Mouse (Mus musculus) heart, embryonic 10.5 days (tissue): ENCODE results near the gene Ric1. TPM values are rescaled to one million over a fixed set of nuclear protein-coding genes. Genes with fewer than 3 reads are reported as not detected.

Experiments
- DNase-seq: peaks from one replicate; pipeline ENCODE4 v3.0.0-alpha.2; 2017; ENCODE audit warnings: low spot score
- H3K27ac ChIP-seq: fragments of 300-500 bp; sonication (generic); 2 replicates; pipeline ENCODE4 v1.5.1; 2016; ENCODE audit warnings: mild to moderate bottlenecking
- H3K27me3 ChIP-seq: fragments of 300-500 bp; sonication (generic); 2 replicates; pipeline ENCODE4 v1.6.1; 2016; ENCODE audit warnings: mild to moderate bottlenecking; ENCODE audit not compliant: poor library complexity, insufficient read depth, severe bottlenecking
- H3K36me3 ChIP-seq: fragments of 300-500 bp; sonication (generic); 2 replicates; pipeline ENCODE4 v1.6.1; 2016; ENCODE audit warnings: mild to moderate bottlenecking, moderate library complexity
- H3K4me1 ChIP-seq: fragments of 300-500 bp; sonication (generic); 2 replicates; pipeline ENCODE4 v1.6.1; 2016; ENCODE audit warnings: mild to moderate bottlenecking
- H3K4me3 ChIP-seq: fragments of 300-500 bp; sonication (generic); 2 replicates; pipeline ENCODE4 v1.5.1; 2016; ENCODE audit warnings: mild to moderate bottlenecking, moderate library complexity
- H3K9me3 ChIP-seq: fragments of 300-500 bp; sonication (generic); 2 replicates; pipeline ENCODE4 v1.6.1; 2016; ENCODE audit warnings: mild to moderate bottlenecking, moderate library complexity
- WGBS: fragments of 180-500 bp; shearing (Covaris S2); methylation state at CpG from one replicate; pipeline ENCODE4 v1.1.7; 2016; 5-methylcytosine and 5-hydroxymethylcytosine counted together
- polyA plus RNA-seq: library from polyadenylated mRNA; unstranded; fragments of >200 nt; fragmentation: Nextera tagmentation; extraction: Ambion mirVana; gene quantifications from 2 replicates; pipeline ENCODE4 v1.2.1, GENCODE M21; 2016

Gene Ric1
- polyA plus RNA-seq, 1 experiment from 2014 or later: 8.9 TPM

DNA sequence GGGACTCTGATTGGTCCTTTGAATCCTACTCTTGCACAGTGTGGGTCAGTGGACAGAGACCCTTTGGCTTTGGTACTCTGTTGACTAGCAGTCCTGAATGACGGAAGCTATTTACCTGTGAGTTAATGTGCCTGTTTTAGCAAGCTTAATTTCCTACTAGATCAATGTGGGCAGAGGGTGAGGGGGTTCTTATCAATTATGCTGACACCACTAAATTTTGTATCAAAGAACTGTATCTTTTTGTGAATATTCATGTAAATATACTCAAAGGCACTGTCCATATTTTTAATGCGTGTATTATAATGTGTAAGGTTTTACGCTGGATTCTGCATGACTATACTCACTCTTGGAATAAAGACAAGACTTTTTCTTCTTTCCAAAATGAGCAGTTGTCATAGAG, 82.6 kb downstream of the Ric1 start:
- no peak overlapping the region for H3K27ac ChIP-seq
- DNase-seq: no peak
- H3K4me3 ChIP-seq: no peak overlapping the region
- H3K9me3 ChIP-seq: no peaks in the 10 kb centered on the region
- H3K4me1 ChIP-seq: no peaks in the 10 kb centered on the region
- WGBS: 93% methylated on average over 3 of the region's 3 CpGs
- peaks cover 38% of the 10 kb centered on the region for H3K36me3 ChIP-seq
- H3K27me3 ChIP-seq: peaks cover 50% of the 10 kb centered on the region

- no peak overlapping the region for H3K27ac ChIP-seq
- H3K36me3 ChIP-seq: peaks cover 29% of the 10 kb centered on the region
- peaks cover 50% of the 10 kb centered on the region for H3K27me3 ChIP-seq
- no peak overlapping the region for H3K4me3 ChIP-seq
- 80% methylated on average over 4 of the region's 4 CpGs for WGBS
- H3K4me1 ChIP-seq: 0 out of 2 replicates have a peak, but pooled peaks cover 7% of the 10 kb centered on the region
- DNase-seq: no peak
- no peaks in the 10 kb centered on the region for H3K9me3 ChIP-seq
Observed at GRCm38 (mm10) chr19:29607521-29607920, 85.4 kb downstream of the Ric1 start.

- WGBS: 65% methylated on average over 4 of the region's 4 CpGs
- no peak for DNase-seq
- Histone ChIP-seq H3K27ac (no peak overlapping the region), H3K4me3 (no peak overlapping the region), H3K9me3 (no peaks in the 10 kb centered on the region), H3K27me3 (peaks cover 50% of the 10 kb centered on the region), H3K36me3 (peaks cover 25% of the 10 kb centered on the region), H3K4me1 (0 out of 2 replicates have a peak, but pooled peaks cover 7% of the 10 kb centered on the region)
Observed at GRCm38 (mm10) chr19:29608212-29608611, 86.1 kb downstream of the Ric1 start.

- Histone ChIP-seq H3K36me3 (peaks cover 14% of the 10 kb centered on the region), H3K27me3 (peaks cover 60% of the 10 kb centered on the region), H3K27ac (no peak overlapping the region), H3K4me1 (0 out of 2 replicates have a peak, but pooled peaks cover 7% of the 10 kb centered on the region), H3K4me3 (no peak overlapping the region), H3K9me3 (no peaks in the 10 kb centered on the region)
- peak; percentile 84 for DNase-seq
- WGBS: 30% methylated on average over 10 of the region's 10 CpGs
Observed at GRCm38 (mm10) chr19:29610907-29611306, 88.8 kb downstream of the Ric1 start.

- 80% methylated on average over 2 of the region's 2 CpGs for WGBS
- Histone ChIP-seq H3K4me3 (no peak overlapping the region), H3K27me3 (peaks cover 65% of the 10 kb centered on the region), H3K9me3 (no peaks in the 10 kb centered on the region), H3K36me3 (peaks cover 11% of the 10 kb centered on the region), H3K4me1 (0 out of 2 replicates have a peak, but pooled peaks cover 7% of the 10 kb centered on the region), H3K27ac (no peak overlapping the region)
- DNase-seq: no peak
Observed at GRCm38 (mm10) chr19:29612102-29612501, 90.0 kb downstream of the Ric1 start.

GRCm38 (mm10) chr19:29641055-29641454, 119.0 kb downstream of the Ric1 start:
- Histone ChIP-seq H3K4me3 (no peak overlapping the region; the same call in 1 of the 2 replicates), H3K27me3 (peaks cover 35% of the 10 kb centered on the region), H3K9me3 (no peaks in the 10 kb centered on the region), H3K36me3 (peaks cover 5% of the 10 kb centered on the region; the same call in 1 of the 2 replicates), H3K27ac (no peak overlapping the region), H3K4me1 (peaks cover 16% of the 10 kb centered on the region)
- no peak for DNase-seq
- WGBS: 50% methylated on average over 9 of the region's 9 CpGs

GRCm38 (mm10) chr19:29641510-29641909, 119.4 kb downstream of the Ric1 start:
- DNase-seq: no peak
- WGBS: 77% methylated on average over 5 of the region's 5 CpGs
- no peaks in the 10 kb centered on the region for H3K9me3 ChIP-seq
- peaks cover 5% of the 10 kb centered on the region; the same call in 1 of the 2 replicates for H3K36me3 ChIP-seq
- peak overlapping the region; percentile 56; the same call in 1 of the 2 replicates for H3K27ac ChIP-seq
- peaks cover 35% of the 10 kb centered on the region for H3K27me3 ChIP-seq
- peaks cover 16% of the 10 kb centered on the region for H3K4me1 ChIP-seq
- H3K4me3 ChIP-seq: no peak overlapping the region; the same call in 1 of the 2 replicates

DNA sequence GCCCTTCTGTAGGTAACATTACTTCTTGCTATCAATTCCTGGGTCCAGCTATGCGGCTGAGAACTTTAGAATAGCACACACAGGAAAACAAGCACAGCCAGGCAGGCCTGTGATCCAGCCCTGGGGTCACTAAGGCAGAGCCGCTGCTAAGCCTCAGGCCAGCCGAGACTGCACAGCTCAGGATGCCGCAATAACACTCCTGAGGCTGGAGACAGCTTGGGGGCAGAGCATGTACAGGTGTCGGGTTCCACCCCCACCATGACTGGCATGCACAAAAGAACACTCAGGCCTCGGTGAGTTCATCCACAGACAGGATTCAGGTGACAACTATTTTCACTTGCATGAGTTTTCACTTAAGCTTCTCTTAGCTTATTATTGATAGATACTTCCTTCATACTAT, 120.1 kb downstream of the Ric1 start:
- Histone ChIP-seq H3K36me3 (peaks cover 5% of the 10 kb centered on the region; the same call in 1 of the 2 replicates), H3K4me1 (peaks cover 16% of the 10 kb centered on the region), H3K4me3 (no peak overlapping the region), H3K27me3 (peaks cover 30% of the 10 kb centered on the region), H3K27ac (no peak overlapping the region), H3K9me3 (no peaks in the 10 kb centered on the region)
- DNase-seq: no peak
- 55% methylated on average over 6 of the region's 6 CpGs for WGBS

- peaks cover 29% of the 10 kb centered on the region for H3K27me3 ChIP-seq
Observed at GRCm38 (mm10) chr19:29643194-29643922, 121.3 kb downstream of the Ric1 start.

GRCm38 (mm10) chr19:29644747-29645146, 122.7 kb downstream of the Ric1 start:
- no peak for DNase-seq
- Histone ChIP-seq H3K9me3 (no peaks in the 10 kb centered on the region), H3K36me3 (peaks cover 5% of the 10 kb centered on the region; the same call in 1 of the 2 replicates), H3K4me3 (no peak overlapping the region), H3K27ac (no peak overlapping the region), H3K27me3 (peaks cover 28% of the 10 kb centered on the region), H3K4me1 (peaks cover 18% of the 10 kb centered on the region)
- 90% methylated on average over 6 of the region's 6 CpGs for WGBS

More at GRCm38 (mm10) chr19:29643194-29643922, 121.3 kb downstream of the Ric1 start:
- Histone ChIP-seq H3K4me1 (peaks cover 16% of the 10 kb centered on the region), H3K36me3 (peaks cover 5% of the 10 kb centered on the region; the same call in 1 of the 2 replicates), H3K9me3 (no peaks in the 10 kb centered on the region), H3K27ac (no peak overlapping the region), H3K4me3 (no peak overlapping the region)
- DNase-seq: no peak
- WGBS: 86% methylated on average over 11 of the region's 11 CpGs

- Histone ChIP-seq H3K36me3 (peaks cover 5% of the 10 kb centered on the region; the same call in 1 of the 2 replicates), H3K9me3 (no peaks in the 10 kb centered on the region), H3K27me3 (peaks cover 32% of the 10 kb centered on the region; the same call in 1 of the 2 replicates), H3K4me1 (0 out of 2 replicates have a peak, but pooled peaks cover 2% of the 10 kb centered on the region), H3K27ac (peak within 1 kb of the TSS; percentile 90), H3K4me3 (peak within 1 kb of the TSS; percentile 84)
- under 1% methylated on average over 90 of the region's 90 CpGs for WGBS
- peak; percentile 96 for DNase-seq
Observed at GRCm38 (mm10) chr19:29647651-29648549, 125.8 kb downstream of the Ric1 start, which contains the start of gene Ermp1. Gene Ermp1 (minus strand): TSS chr19:29648415.

- Histone ChIP-seq H3K4me3 (peak overlapping the region; percentile 84), H3K4me1 (0 out of 2 replicates have a peak, but pooled peaks cover 2% of the 10 kb centered on the region), H3K27ac (no peak overlapping the region), H3K9me3 (no peaks in the 10 kb centered on the region), H3K27me3 (peaks cover 35% of the 10 kb centered on the region), H3K36me3 (peaks cover 5% of the 10 kb centered on the region; the same call in 1 of the 2 replicates)
- no peak for DNase-seq
- WGBS: 33% methylated on average over 4 of the region's 4 CpGs
Observed at GRCm38 (mm10) chr19:29648550-29648914, 126.5 kb downstream of the Ric1 start.
